Comparison of ENCODE assay signal across 26 mouse cellular contexts in genomic region chr12:25145344-25145698, GRCm38 (mm10).
"Had no signal": no experiment of that assay in that cellular context is flagged by ENCODE, and none has a peak within 500 bp of the region (broad histone marks: within the 10 kb centered on the region; RNA-seq: fewer than 3 reads in every experiment).

No protein-coding gene starts in this region.

- H3K9ac ChIP-seq: forebrain, embryonic 15.5 days; forebrain, postnatal 0 days; heart, embryonic 13.5 days; heart, embryonic 15.5 days; hindbrain, embryonic 12.5 days; hindbrain, embryonic 14.5 days; limb, embryonic 12.5 days; liver, embryonic 13.5 days had no signal

- H3K4me3 ChIP-seq: forebrain, embryonic 15.5 days; heart, adult 2 months; heart, embryonic 13.5 days; heart, embryonic 15.5 days; hindbrain, embryonic 10.5 days; hindbrain, embryonic 12.5 days; layer of hippocampus, adult 2 months; left cerebral cortex, adult 2 months; limb, embryonic 10.5 days; limb, embryonic 12.5 days; liver, embryonic 13.5 days had no signal

- H3K4me1 ChIP-seq: forebrain, embryonic 15.5 days; heart, embryonic 13.5 days; heart, embryonic 15.5 days; hindbrain, embryonic 12.5 days; limb, embryonic 12.5 days had no signal

- H3K27me3 ChIP-seq: forebrain, embryonic 15.5 days; heart, embryonic 15.5 days; hindbrain, embryonic 12.5 days; limb, embryonic 12.5 days; liver, embryonic 13.5 days had no signal

- H3K36me3 ChIP-seq: forebrain, embryonic 15.5 days; heart, embryonic 13.5 days; heart, embryonic 15.5 days; hindbrain, embryonic 10.5 days; hindbrain, embryonic 12.5 days; limb, embryonic 10.5 days; limb, embryonic 12.5 days; liver, embryonic 13.5 days had no signal

- DNase-seq: forebrain, postnatal 0 days; gastrocnemius, postnatal 14 days; gastrocnemius, postnatal 36 days; heart, adult 11 months; heart, adult 2 months; heart, postnatal 14 days; heart, postnatal 4 days; kidney, adult 2 months; kidney, postnatal 10 days; kidney, postnatal 25 days; kidney, postnatal 4 days; liver; liver, embryonic 13.5 days had no signal

- H3K4me2 ChIP-seq: forebrain, embryonic 15.5 days; heart, embryonic 11.5 days; heart, embryonic 13.5 days; heart, embryonic 15.5 days; hindbrain, embryonic 12.5 days; hindbrain, embryonic 14.5 days; limb, embryonic 12.5 days; liver, embryonic 13.5 days had no signal

- H3K9me3 ChIP-seq: forebrain, embryonic 15.5 days; heart, embryonic 13.5 days; heart, embryonic 15.5 days; hindbrain, embryonic 10.5 days; hindbrain, embryonic 12.5 days; limb, embryonic 10.5 days; limb, embryonic 12.5 days; liver, embryonic 13.5 days had no signal

- ATAC-seq: forebrain, embryonic 15.5 days; forebrain, postnatal 0 days; hindbrain, embryonic 16.5 days; inflammation-experienced regulatory T-cells, adult 6 months had no signal

- H3K27ac ChIP-seq: forebrain, embryonic 15.5 days; heart, adult 2 months; heart, embryonic 13.5 days; heart, embryonic 15.5 days; hindbrain, embryonic 12.5 days; hindbrain, embryonic 14.5 days; layer of hippocampus, adult 2 months; left cerebral cortex, adult 2 months; limb, embryonic 10.5 days; limb, embryonic 12.5 days; liver, embryonic 13.5 days had no signal
